Mouse (Mus musculus): ENCODE data around the gene Nebl.

GRCm38 (mm10) chr2:17585329-17585992 lies 145.8 kb downstream of the Nebl start:
- TF ChIP-seq POLR2A (IDR thresholded peaks at IDR 0.05; ENCODE audit: insufficient read depth, low read depth, low read length) (no peak), CTCF (IDR thresholded peaks at IDR 0.05) (no peak)

Measured in heart, adult 2 months (tissue).